In genomic region chr6:51508750-51509648, GRCm38 (mm10) we compare ENCODE assay signal across 8 mouse cellular contexts. TPM values are rescaled to one million over a fixed set of nuclear protein-coding genes. Genes with fewer than 3 reads are reported as not detected.
DNase-seq lines count a peak whose midpoint lies in the region; ATAC-seq lines count a peak whose summit lies in the region.

No protein-coding gene starts in this region.

- no peaks in the 10 kb centered on the region for H3K9me3 ChIP-seq in hindbrain, embryonic 14.5 days (ENCODE audit: control insufficient read depth, low read length)

- DNase-seq in R1 (ENCODE audit: low read depth, low spot score): peak; percentile 90
- DNase-seq in cerebellum, postnatal 10 days: peak; percentile 84 to 86
- peak; percentile 69 to 75 for DNase-seq in frontal cortex, postnatal 36 days (ENCODE audit: low spot score in 2 of 2)
- DNase-seq in hindbrain, embryonic 14.5 days (ENCODE audit: low spot score): peak; percentile 82
- DNase-seq in left cerebral cortex, adult 18-20 months (ENCODE audit: low spot score in 2 of 2): peak; percentile 82 to 88
- peak; percentile 86 for DNase-seq in lung, postnatal 36 days
- peak; percentile 61 for DNase-seq in retina, postnatal 7 days (ENCODE audit: low read depth, low spot score)
- peak; percentile 92 for DNase-seq in thymus, postnatal 4 days

- no peak for ATAC-seq in hindbrain, embryonic 14.5 days (ENCODE audit: low FRiP score)

- H3K4me2 ChIP-seq in hindbrain, embryonic 14.5 days (replicated peaks): peak overlapping the region; percentile 57

- H3K27ac ChIP-seq in hindbrain, embryonic 14.5 days: peak overlapping the region; percentile 34

- peak overlapping the region; percentile 23 for H3K4me3 ChIP-seq in hindbrain, embryonic 14.5 days (replicated peaks; ENCODE audit: low read length)

- H3K27me3 ChIP-seq in hindbrain, embryonic 14.5 days (ENCODE audit: control insufficient read depth, insufficient read depth, low read length): no peaks in the 10 kb centered on the region

- peak overlapping the region; percentile 53 for H3K9ac ChIP-seq in hindbrain, embryonic 14.5 days

- H3K4me1 ChIP-seq in hindbrain, embryonic 14.5 days (replicated peaks; ENCODE audit: control insufficient read depth, insufficient read depth, low read length): 0 out of 2 replicates have a peak, but pooled peaks cover 3% of the 10 kb centered on the region

- no peaks in the 10 kb centered on the region for H3K36me3 ChIP-seq in hindbrain, embryonic 14.5 days (replicated peaks; ENCODE audit: control insufficient read depth, insufficient read depth)

- 26% methylated on average over 18 of the region's 18 CpGs for WGBS in hindbrain, embryonic 14.5 days

RNA-seq across cellular contexts. Expression of gene Snx10, which starts 14.7 kb away (rescaled TPM):
- polyA plus RNA-seq in hindbrain, embryonic 14.5 days (2014; fragmentation: Nextera tagmentation; extraction: Ambion mirVana): 60.3 and 69.1 TPM in 2 replicates
- 100 to 1,000 TPM; 104 to 111 TPM for total RNA-seq in left cerebral cortex, adult 18-20 months (2021)

RNA-seq across cellular contexts. Expression of gene Cbx3, which starts 38.8 kb away (rescaled TPM):
- 353 and 390 TPM in 2 replicates for polyA plus RNA-seq in hindbrain, embryonic 14.5 days (2014; fragmentation: Nextera tagmentation; extraction: Ambion mirVana)
- 100 to 1,000 TPM; 130 to 132 TPM for total RNA-seq in left cerebral cortex, adult 18-20 months (2021)

RNA-seq across cellular contexts. Expression of gene Hnrnpa2b1, which starts 39.3 kb away (rescaled TPM):
- 701 and 734 TPM in 2 replicates for polyA plus RNA-seq in hindbrain, embryonic 14.5 days (2014; fragmentation: Nextera tagmentation; extraction: Ambion mirVana)
- total RNA-seq in left cerebral cortex, adult 18-20 months (2021): 100 to 1,000 TPM; 436 to 466 TPM
